Mouse (Mus musculus) CH12.LX (cell line): ENCODE results near the gene Plxdc1. TPM values are rescaled to one million over a fixed set of nuclear protein-coding genes. Genes with fewer than 3 reads are reported as not detected.

Source experiments
- DNase-seq: peaks from one replicate; pipeline ENCODE4 v3.0.0-alpha.2; 2013; ENCODE audit errors: extremely low read depth
- H3K27ac ChIP-seq: 2 replicates; pipeline ENCODE4 v1.5.1; 2012; ENCODE audit warnings: low read depth, mild to moderate bottlenecking, control low read depth, moderate library complexity; ENCODE audit not compliant: insufficient read depth
- H3K27me3 ChIP-seq: replicated peaks from 2 replicates; pipeline ENCODE3; 2012; ENCODE audit warnings: inconsistent platforms
- H3K36me3 ChIP-seq, 2 experiments: replicated peaks in 1 of 2; 2 replicates each; pipeline versions ENCODE3 to v1.6.1; 2012; ENCODE audit warnings: inconsistent platforms in 1 of 2, low read length in 1 of 2, mild to moderate bottlenecking in 1 of 2, mixed read lengths in 1 of 2, moderate library complexity in 1 of 2; ENCODE audit not compliant: control insufficient read depth in 1 of 2, insufficient read depth in 1 of 2
- H3K4me1 ChIP-seq, 2 experiments: 2 replicates each; pipeline ENCODE4 v1.6.1; 2012; ENCODE audit warnings: inconsistent platforms in 1 of 2, moderate library complexity in 1 of 2; ENCODE audit not compliant: insufficient read depth in 2 of 2, control insufficient read depth in 1 of 2
- H3K4me2 ChIP-seq: 2 replicates; pipeline ENCODE4 v1.6.1; 2012; ENCODE audit warnings: low read depth, mild to moderate bottlenecking, control low read depth; ENCODE audit not compliant: poor library complexity, insufficient read depth, severe bottlenecking
- H3K4me3 ChIP-seq, 3 experiments: fragments of 150-350 bp in 1 of 3; sonication (generic) in 1 of 3; replicated peaks in 1 of 3; 2 replicates each; pipeline versions ENCODE3 to v1.5.1; 2011 to 2012; ENCODE audit warnings: low read depth in 2 of 3, low read length in 2 of 3, mild to moderate bottlenecking in 2 of 3, moderate library complexity in 2 of 3, control low read depth in 1 of 3, improper control_type of control experiment in 1 of 3, inconsistent platforms in 1 of 3, mixed read lengths in 1 of 3; ENCODE audit not compliant: poor library complexity in 1 of 3
- H3K79me2 ChIP-seq: replicated peaks from 2 replicates; pipeline ENCODE4 v1.6.1; 2012; ENCODE audit warnings: mild to moderate bottlenecking, moderate library complexity; ENCODE audit not compliant: control insufficient read depth, poor library complexity, insufficient read depth, severe bottlenecking; ENCODE audit errors: extremely low read depth
- H3K9ac ChIP-seq: 2 replicates; pipeline ENCODE4 v1.6.1; 2012; ENCODE audit warnings: low read depth, mild to moderate bottlenecking, control low read depth, moderate library complexity; ENCODE audit not compliant: insufficient read depth
- H3K9me3 ChIP-seq: replicated peaks from 2 replicates; pipeline ENCODE3; 2012; ENCODE audit warnings: low read length, inconsistent platforms, mixed read lengths
- E2F4 ChIP-seq: IDR thresholded peaks from 2 replicates; pipeline ENCODE4 v1.6.1; 2011; ENCODE audit warnings: low read depth, low read length, improper control_type of control experiment; ENCODE audit not compliant: insufficient replicate concordance
- EP300 ChIP-seq: IDR thresholded peaks from 2 replicates; pipeline ENCODE4 v1.6.1; 2011; ENCODE audit warnings: low read length, improper control_type of control experiment
- ETS1 ChIP-seq: conservative IDR thresholded peaks from 2 replicates; pipeline ENCODE4 v1.6.1; 2012; ENCODE audit warnings: low read depth, mild to moderate bottlenecking, inconsistent platforms, low read length, improper control_type of control experiment, moderate library complexity
- GABPA ChIP-seq: IDR thresholded peaks from 2 replicates; pipeline ENCODE4 v1.6.1; 2012; ENCODE audit warnings: low read depth, low read length, improper control_type of control experiment, inconsistent platforms; ENCODE audit not compliant: insufficient replicate concordance
- HCFC1 ChIP-seq: IDR thresholded peaks from 2 replicates; pipeline ENCODE4 v1.6.1; 2012; ENCODE audit warnings: low read depth, mild to moderate bottlenecking, inconsistent platforms, low read length, improper control_type of control experiment
- IRF4 ChIP-seq: IDR thresholded peaks from 2 replicates; pipeline ENCODE4 v1.6.1; 2014; ENCODE audit warnings: low read depth, mild to moderate bottlenecking, inconsistent platforms, low read length, improper control_type of control experiment
- MAFK ChIP-seq: IDR thresholded peaks from 2 replicates; pipeline ENCODE4 v1.6.1; 2011; ENCODE audit warnings: low read length, improper control_type of control experiment; ENCODE audit not compliant: insufficient replicate concordance
- MAX ChIP-seq: IDR thresholded peaks from 2 replicates; pipeline ENCODE4 v1.6.1; 2011; ENCODE audit warnings: low read length, improper control_type of control experiment
- MXI1 ChIP-seq: IDR thresholded peaks from 2 replicates; pipeline ENCODE4 v1.6.1; 2011; ENCODE audit warnings: mild to moderate bottlenecking, low read depth, low read length, improper control_type of control experiment
- NRF1 ChIP-seq: IDR thresholded peaks from 2 replicates; pipeline ENCODE4 v1.6.1; 2014; ENCODE audit warnings: low read depth, mild to moderate bottlenecking, inconsistent platforms, low read length, improper control_type of control experiment, moderate library complexity
- POLR2A ChIP-seq: IDR thresholded peaks from 2 replicates; pipeline ENCODE4 v1.6.1; 2011; ENCODE audit warnings: low read depth, mild to moderate bottlenecking, improper control_type of control experiment, low read length
- RCOR1 ChIP-seq: conservative IDR thresholded peaks from 2 replicates; pipeline ENCODE4 v1.6.1; 2012; ENCODE audit warnings: low read depth, mild to moderate bottlenecking, inconsistent platforms, low read length, improper control_type of control experiment
- SIN3A ChIP-seq: IDR thresholded peaks from 2 replicates; pipeline ENCODE4 v1.6.1; 2012; ENCODE audit warnings: low read length, improper control_type of control experiment, inconsistent platforms
- TBP ChIP-seq: conservative IDR thresholded peaks from 2 replicates; pipeline ENCODE4 v1.6.1; 2011; ENCODE audit warnings: low read depth, low read length, improper control_type of control experiment
- TCF12 ChIP-seq: IDR thresholded peaks from 2 replicates; pipeline ENCODE4 v1.6.1; 2014; ENCODE audit warnings: low read depth, mild to moderate bottlenecking, inconsistent platforms, low read length, improper control_type of control experiment
- USF1 ChIP-seq: IDR thresholded peaks from 2 replicates; pipeline ENCODE4 v1.6.1; 2014; ENCODE audit warnings: low read depth, mild to moderate bottlenecking, inconsistent platforms, low read length, improper control_type of control experiment
- ZMIZ1 ChIP-seq: IDR thresholded peaks from 2 replicates; pipeline ENCODE4 v1.6.1; 2012; ENCODE audit warnings: low read depth, mild to moderate bottlenecking, inconsistent platforms, low read length, improper control_type of control experiment
- dilution Hi-C: fragments of 300-500 bp; cut with MboI; formaldehyde crosslinking; loops from 2 replicates; pipeline ENCODE4 v1.14.3; 2020; ENCODE audit warnings: low sequenced_read_pairs; ENCODE audit not compliant: extremely low pct_unique_long_range_greater_than_20kb, extremely low pct_ligation_motif_present
- in situ Hi-C: fragments of 300-500 bp; cut with MboI; formaldehyde crosslinking; loops from 3 replicates; pipeline ENCODE4 v1.14.3; 2019; ENCODE audit warnings: low sequenced_read_pairs, low pct_ligation_motif_present, low pct_unique_long_range_greater_than_20kb, mixed read lengths
- polyA plus RNA-seq: library from polyadenylated mRNA; unstranded; fragments of >175 nt; gene quantifications from 2 replicates; pipeline ENCODE4 v1.2.1, GENCODE M21; 2012; ENCODE audit warnings: low read depth; ENCODE audit not compliant: insufficient read length
- total RNA-seq, 2 experiments: library from RNA; depleted of rRNA; stranded (reverse); fragments of 300-350 nt in 1 of 2; fragments of >200 nt in 1 of 2; gene quantifications; 2 replicates each; pipeline ENCODE4 v1.2.3; 2012 to 2014

Gene Plxdc1
- total and polyA plus RNA-seq, 3 experiments: 0.04 TPM; not detected in 2

DNA sequence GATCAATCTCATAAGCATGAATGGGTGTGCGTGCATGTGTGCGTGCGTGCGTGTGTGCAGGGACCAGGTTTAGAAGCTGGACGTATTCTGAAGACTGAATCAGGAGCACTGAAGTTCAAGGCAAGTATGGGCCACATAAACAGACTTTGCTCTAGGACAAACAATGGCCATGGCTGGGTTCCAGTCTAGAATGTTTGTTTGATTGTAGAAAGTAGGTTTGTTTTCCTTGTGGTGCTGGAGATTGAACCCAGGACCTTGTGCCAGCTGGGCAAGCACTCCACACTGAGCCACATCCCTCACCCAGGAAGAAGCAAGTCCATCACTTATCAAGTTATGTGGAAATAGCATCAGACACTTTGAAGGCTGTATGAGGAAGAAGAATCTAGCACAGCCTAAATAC lies 29.9 kb upstream of the Plxdc1 start:
- TF ChIP-seq TCF12: no peak
- TF ChIP-seq USF1: no peak
- no peak for TF ChIP-seq ZMIZ1
- Histone ChIP-seq H3K4me3 (no peak overlapping the region), H3K4me1 (peaks cover 11 to 25% of the 10 kb centered on the region in 2 experiments), H3K4me2 (no peak overlapping the region), H3K27ac (no peak overlapping the region), H3K9me3 (no peaks in the 10 kb centered on the region), H3K79me2 (no peaks in the 10 kb centered on the region), H3K27me3 (peaks cover 18% of the 10 kb centered on the region), H3K36me3 (no peaks in the 10 kb centered on the region), H3K9ac (no peak overlapping the region)
- dilution Hi-C loops: no loop called here
- no peak for DNase-seq
- in situ Hi-C loops: no loop called here

DNA sequence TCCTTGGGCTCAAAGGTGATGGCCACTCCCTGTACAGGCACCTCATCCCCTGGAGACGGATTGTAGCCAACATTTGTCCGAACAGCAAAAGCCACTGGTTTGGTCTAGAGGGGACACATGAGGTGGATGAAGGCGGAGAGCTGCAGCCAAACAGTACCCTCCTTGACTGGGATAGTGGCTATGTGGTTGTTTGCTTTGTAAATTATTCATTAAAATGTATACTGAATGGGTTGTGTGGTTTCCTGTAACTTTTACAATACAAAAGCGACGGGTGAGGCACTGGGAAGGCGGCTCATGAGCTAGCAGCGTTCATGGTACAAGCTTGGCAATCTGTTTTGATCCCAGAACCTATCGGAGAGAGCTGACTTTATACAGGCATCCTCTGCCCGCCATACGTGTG lies 26.6 kb upstream of the Plxdc1 start:
- Histone ChIP-seq H3K27ac (no peak overlapping the region), H3K36me3 (no peaks in the 10 kb centered on the region), H3K79me2 (no peaks in the 10 kb centered on the region), H3K4me1 (peaks cover 4 to 10% of the 10 kb centered on the region in 2 experiments), H3K9ac (no peak overlapping the region), H3K27me3 (peaks cover 6% of the 10 kb centered on the region), H3K4me3 (no peak overlapping the region), H3K9me3 (no peaks in the 10 kb centered on the region), H3K4me2 (no peak overlapping the region)
- TF ChIP-seq USF1: no peak
- TF ChIP-seq E2F4: no peak
- no peak for TF ChIP-seq EP300
- no peak for TF ChIP-seq TBP
- TF ChIP-seq MAX: no peak
- TF ChIP-seq MXI1: no peak
- no peak for TF ChIP-seq MAFK
- no peak for TF ChIP-seq SIN3A
- no peak for TF ChIP-seq NRF1
- TF ChIP-seq RCOR1: no peak
- TF ChIP-seq HCFC1: no peak
- no peak for TF ChIP-seq GABPA
- TF ChIP-seq ETS1: no peak
- no peak for TF ChIP-seq POLR2A
- no peak for TF ChIP-seq IRF4
- TF ChIP-seq ZMIZ1: no peak
- dilution Hi-C loops: no loop called here
- in situ Hi-C loops: no loop called here
- no peak for DNase-seq
